ENCODE assay signal across 22 mouse cellular contexts in genomic region chr5:87452514-87452913, GRCm38 (mm10). TPM values are rescaled to one million over a fixed set of nuclear protein-coding genes. Genes with fewer than 3 reads are reported as not detected.
DNase-seq lines count a peak whose midpoint lies in the region; ATAC-seq and TF ChIP-seq lines count a peak whose summit lies in the region.
"Not testable (repeated sequence)": the region's sequence is repeated elsewhere in the genome, so short reads cannot be mapped to it uniquely, and the experiment has no call there.
"Had no signal": no experiment of that assay in that cellular context is flagged by ENCODE, and none has a peak within 500 bp of the region (broad histone marks: within the 10 kb centered on the region; RNA-seq: fewer than 3 reads in every experiment).

No protein-coding gene starts in this region.

- H3K4me2 ChIP-seq in intestine, postnatal 0 days (replicated peaks; ENCODE audit: low read depth) = not testable (repeated sequence)

- not testable (repeated sequence) for TF ChIP-seq RAD21 in MEL (IDR thresholded peaks at IDR 0.05; ENCODE audit: low read depth, low read length)

- not testable (repeated sequence) for H3K9me3 ChIP-seq in MEL (replicated peaks; ENCODE audit: insufficient read depth, low read length); intestine, postnatal 0 days (ENCODE audit: control insufficient read depth)

- H3K27me3 ChIP-seq in MEL (ENCODE audit: control insufficient read depth in 1 of 2, insufficient read depth in 2 of 2, low read length in 2 of 2); intestine, postnatal 0 days (replicated peaks; ENCODE audit: control insufficient read depth, insufficient read depth, low read length): not testable (repeated sequence)

- TF ChIP-seq POLR2A in MEL (IDR thresholded peaks at IDR 0.05; ENCODE audit: control insufficient read depth in 1 of 2, insufficient read depth in 1 of 2, low read depth in 1 of 2, low read length in 2 of 2, poor library complexity in 1 of 2) = not testable (repeated sequence)

- WGBS in intestine, postnatal 0 days = 71% methylated on average over 4 of the region's 5 CpGs

- not testable (repeated sequence) for H3K4me1 ChIP-seq in MEL (ENCODE audit: control insufficient read depth in 1 of 2, insufficient read depth in 2 of 2, low read length in 2 of 2); intestine, postnatal 0 days (replicated peaks; ENCODE audit: control insufficient read depth, insufficient read depth, low read length)

- H3K36me3 ChIP-seq in MEL (ENCODE audit: control insufficient read depth in 1 of 2, insufficient read depth in 2 of 2, low read length in 2 of 2); intestine, postnatal 0 days (ENCODE audit: control insufficient read depth, insufficient read depth): not testable (repeated sequence)

- DNase-seq in 3134 (ENCODE audit: extremely low read depth, insufficient read length, low spot score) = peak; percentile 2
- peak; percentile 73 for DNase-seq in ES-CJ7 (ENCODE audit: low read depth, low spot score)
- peak; percentile 2 for DNase-seq in MEL (ENCODE audit: low read depth, low spot score)
- DNase-seq in NIH3T3 (ENCODE audit: low read depth) = peak; percentile 6
- DNase-seq in ZHBTc4 (ENCODE audit: low read depth, low spot score) = peak; percentile 63

- not testable (repeated sequence) for H3K9ac ChIP-seq in MEL (ENCODE audit: control insufficient read depth, low read depth, low read length, poor library complexity, severe bottlenecking); intestine, postnatal 0 days (ENCODE audit: low read depth, low read length)

- not testable (repeated sequence) for TF ChIP-seq CTCF in MEL (IDR thresholded peaks at IDR 0.05 in 2 of 3, conservative IDR thresholded peaks at IDR 0.05 in 1 of 3; ENCODE audit: control insufficient read depth in 1 of 3, insufficient read depth in 1 of 3, low read depth in 2 of 3, low read length in 3 of 3, poor library complexity in 1 of 3, severe bottlenecking in 1 of 3); intestine, postnatal 0 days (IDR thresholded peaks at IDR 0.05; ENCODE audit: low read depth)

- TF ChIP-seq EP300 in MEL (IDR thresholded peaks at IDR 0.05; ENCODE audit: low read depth in 1 of 2, low read length in 2 of 2) = not testable (repeated sequence)

- H3K79me2 ChIP-seq in MEL (ENCODE audit: control insufficient read depth, insufficient read depth, low read length, poor library complexity) = not testable (repeated sequence)

- not testable (repeated sequence) for H3K27ac ChIP-seq in MEL (ENCODE audit: control insufficient read depth, low read depth, low read length); intestine, postnatal 0 days (ENCODE audit: low read depth, low read length)

- ATAC-seq in intestine, postnatal 0 days = peak; percentile 66

- not testable (repeated sequence) for H3K4me3 ChIP-seq in MEL (ENCODE audit: control insufficient read depth in 1 of 2, insufficient read depth in 1 of 2, low read depth in 2 of 2, low read length in 2 of 2); intestine, postnatal 0 days (ENCODE audit: low read depth, low read length)

RNA-seq across cellular contexts. Expression of gene Ugt2b38, which starts 28.5 kb away (rescaled TPM):
- not detected in 2 replicates for total RNA-seq in MEL (2012; rRNA removed)
- not detected for polyA plus RNA-seq in MEL (2012; ENCODE audit: insufficient read depth in 1 of 2, insufficient read length in 2 of 2, low read depth in 1 of 2, low replicate concordance in 2 of 2, missing spikeins in 1 of 2)
- polyA plus RNA-seq in intestine, postnatal 0 days (2015; fragmentation: Nextera tagmentation; extraction: Ambion mirVana) = 0.10 TPM in 1 of 2 replicates, not detected in the other
- total RNA-seq: adrenal gland, adult 2 months; adrenal gland, postnatal 25 days; forebrain, postnatal 0 days; G1E; gastrocnemius, adult 18-20 months had no signal
- polyA plus RNA-seq: adrenal gland, adult 2 months; C2C12; cerebellum, adult 2 months; cortical plate, adult 2 months; embryonic facial prominence, embryonic 10.5 days; embryonic facial prominence, embryonic 12.5 days; embryonic facial prominence, embryonic 14.5 days; forebrain, embryonic 11.5 days; forebrain, embryonic 13.5 days; forebrain, embryonic 15.5 days; forebrain, postnatal 0 days; G1E had no signal

RNA-seq across cellular contexts. Expression of gene Ugt2a2, which starts 29.5 kb away (rescaled TPM):
- total RNA-seq in MEL (2012; rRNA removed) = not detected in 2 replicates
- polyA plus RNA-seq in MEL (2012; ENCODE audit: insufficient read depth in 1 of 2, insufficient read length in 2 of 2, low read depth in 1 of 2, low replicate concordance in 2 of 2, missing spikeins in 1 of 2) = not detected
- polyA plus RNA-seq in intestine, postnatal 0 days (2015; fragmentation: Nextera tagmentation; extraction: Ambion mirVana) = not detected in 2 replicates
- total RNA-seq: adrenal gland, adult 2 months; adrenal gland, postnatal 10 days; adrenal gland, postnatal 25 days; adrenal gland, postnatal 4 days; forebrain, postnatal 0 days; G1E; gastrocnemius, adult 18-20 months had no signal
- polyA plus RNA-seq: adrenal gland, adult 2 months; C2C12; cerebellum, adult 2 months; cortical plate, adult 2 months; embryonic facial prominence, embryonic 12.5 days; forebrain, embryonic 11.5 days; forebrain, embryonic 13.5 days; forebrain, embryonic 15.5 days; forebrain, postnatal 0 days; G1E had no signal

RNA-seq across cellular contexts. Expression of gene Gm43638, which starts 34.1 kb away (rescaled TPM):
- total RNA-seq in MEL (2012; rRNA removed) = not detected in 2 replicates
- not detected for polyA plus RNA-seq in MEL (2012; ENCODE audit: insufficient read depth in 1 of 2, insufficient read length in 2 of 2, low read depth in 1 of 2, low replicate concordance in 2 of 2, missing spikeins in 1 of 2)
- not detected in 2 replicates for polyA plus RNA-seq in intestine, postnatal 0 days (2015; fragmentation: Nextera tagmentation; extraction: Ambion mirVana)
- total RNA-seq: adrenal gland, adult 2 months; adrenal gland, postnatal 10 days; adrenal gland, postnatal 25 days; adrenal gland, postnatal 4 days; forebrain, postnatal 0 days; G1E; gastrocnemius, adult 18-20 months had no signal
- polyA plus RNA-seq: adrenal gland, adult 2 months; C2C12; cerebellum, adult 2 months; cortical plate, adult 2 months; embryonic facial prominence, embryonic 10.5 days; embryonic facial prominence, embryonic 12.5 days; embryonic facial prominence, embryonic 14.5 days; forebrain, embryonic 11.5 days; forebrain, embryonic 13.5 days; forebrain, embryonic 15.5 days; forebrain, postnatal 0 days; G1E had no signal

RNA-seq across cellular contexts. Expression of gene Ugt2a1, which starts 38.2 kb away (rescaled TPM):
- total RNA-seq in MEL (2012; rRNA removed) = not detected in 2 replicates
- polyA plus RNA-seq in MEL (2012; ENCODE audit: insufficient read depth in 1 of 2, insufficient read length in 2 of 2, low read depth in 1 of 2, low replicate concordance in 2 of 2, missing spikeins in 1 of 2) = not detected
- not detected in 2 replicates for polyA plus RNA-seq in intestine, postnatal 0 days (2015; fragmentation: Nextera tagmentation; extraction: Ambion mirVana)
- total RNA-seq: adrenal gland, adult 2 months; adrenal gland, postnatal 10 days; adrenal gland, postnatal 25 days; adrenal gland, postnatal 4 days; forebrain, postnatal 0 days; G1E; gastrocnemius, adult 18-20 months had no signal
- polyA plus RNA-seq: adrenal gland, adult 2 months; C2C12; cerebellum, adult 2 months; cortical plate, adult 2 months; embryonic facial prominence, embryonic 10.5 days; forebrain, embryonic 13.5 days; forebrain, embryonic 15.5 days; forebrain, postnatal 0 days; G1E had no signal

Comparison
In these comparisons a context has a peak if more than half of its experiments do, and no peak if none do; other contexts are left out.
1. DNase-seq: peak in every context shown above with its lines; median percentile 73 in ES-CJ7; 63 in ZHBTc4; 6 in NIH3T3; 2 in 3134; 2 in MEL.